Mouse (Mus musculus) embryo, embryonic 11.5 days (tissue): ENCODE measurements around the gene Med29.
A peak's percentile ranks its signal among the peaks of the same experiment; 100 is the strongest.

Experiments used
- DNase-seq: peaks from one replicate; pipeline ENCODE4 v3.0.0-alpha.2; 2012; ENCODE audit warnings: low read depth, low spot score

The Med29 gene

DNA sequence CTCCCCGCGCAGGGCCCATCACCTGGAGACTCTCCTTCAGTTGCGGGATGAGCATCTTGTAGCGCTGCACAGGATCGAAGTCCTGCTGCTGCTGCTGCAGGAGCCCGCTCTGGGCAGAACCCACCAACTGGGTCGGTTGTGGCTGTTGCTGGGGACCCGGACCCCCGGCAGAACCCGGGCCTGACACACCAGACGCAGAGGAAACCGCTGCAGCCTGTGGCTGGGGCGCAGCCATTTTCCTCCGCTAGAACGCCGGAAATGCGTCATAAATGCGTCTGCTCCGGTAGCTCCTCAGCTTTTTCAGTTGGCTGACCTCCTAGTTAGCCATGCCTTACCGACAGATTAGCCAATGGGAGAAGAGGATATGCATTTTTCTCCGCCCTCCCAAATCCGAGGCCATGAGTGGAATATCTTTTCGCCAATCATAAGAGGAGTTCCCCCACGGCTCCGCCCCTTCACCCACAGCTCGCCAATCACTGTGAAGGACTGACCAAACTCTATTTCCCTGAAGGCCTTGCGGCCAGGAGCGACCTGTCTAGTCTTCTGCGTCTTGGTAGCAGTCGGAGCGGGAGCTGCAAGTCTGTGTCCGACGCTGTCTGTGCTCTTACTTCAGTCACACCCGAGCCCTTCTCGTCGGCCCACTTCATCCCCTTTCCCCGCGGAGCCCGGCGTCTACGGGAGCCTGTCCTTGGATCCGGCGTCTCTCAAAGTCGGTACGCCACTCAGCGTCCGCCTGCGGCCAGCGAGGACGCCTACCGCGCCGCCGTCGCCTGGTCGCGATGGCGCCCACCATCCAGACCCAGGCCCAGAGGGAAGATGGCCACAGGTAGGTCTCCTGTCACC lies at the start of gene Med29, which contains the start of gene Paf1:
Gene Med29, minus strand, starts transcription at position 280 of the 843 bp plus-strand sequence.
Gene Paf1, plus strand, starts transcription at position 523 of the 843 bp plus-strand sequence.
- peak; percentile 93 for DNase-seq

DNA sequence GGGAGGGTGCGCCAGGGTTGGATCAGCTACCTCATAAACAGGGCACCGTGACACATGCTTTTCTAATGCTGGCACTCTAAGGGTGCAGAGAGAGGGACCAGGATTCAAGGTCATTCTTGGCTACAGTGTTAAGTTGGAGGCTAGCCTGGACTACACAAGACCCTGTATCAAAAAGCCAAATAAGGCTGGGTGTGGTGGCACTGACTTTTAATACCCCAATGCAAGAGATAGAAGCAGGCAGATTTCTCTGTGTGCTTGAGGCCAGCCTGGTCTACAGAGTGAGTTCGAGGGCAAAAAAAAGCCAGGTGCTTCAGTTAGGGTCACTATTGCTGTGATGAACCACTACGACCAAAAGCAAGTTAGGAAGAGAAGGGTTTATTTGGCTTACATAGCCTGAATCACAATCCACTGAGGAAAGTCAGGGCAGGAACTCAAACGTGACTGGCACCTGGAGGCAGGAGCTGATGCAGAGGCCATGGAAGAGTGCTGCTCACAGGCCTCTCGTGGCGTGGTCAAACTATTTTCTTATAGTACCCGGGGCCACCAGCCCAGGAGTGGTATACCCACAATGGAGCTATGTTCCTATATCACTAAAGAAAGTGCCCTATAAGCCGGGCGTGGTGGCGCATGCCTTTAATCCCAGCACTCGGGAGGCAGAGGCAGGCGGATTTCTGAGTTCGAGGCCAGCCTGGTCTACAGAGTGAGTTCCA lies 49.4 kb upstream of the Med29 start:
- no peak for DNase-seq

DNA sequence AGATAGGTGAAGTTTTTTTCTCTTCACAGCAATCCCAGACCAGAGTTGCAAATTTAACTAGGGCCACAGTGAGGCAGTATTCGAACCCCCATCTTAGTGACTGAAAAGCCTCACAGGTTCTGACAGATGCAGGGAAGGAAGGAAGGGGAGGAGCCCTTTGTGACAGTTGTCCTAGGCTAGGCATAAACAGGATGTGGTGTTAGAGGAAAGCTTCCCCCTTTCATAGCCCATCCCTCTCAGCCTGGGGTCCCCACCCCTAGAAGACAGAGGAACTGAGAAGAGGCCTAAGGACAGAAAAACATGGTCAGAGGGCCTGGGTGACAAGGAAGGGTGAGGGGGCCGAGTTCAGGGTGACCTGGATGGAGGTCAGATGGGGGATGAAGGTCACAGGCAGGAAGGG lies 48.2 kb upstream of the Med29 start:
- no peak for DNase-seq

DNA sequence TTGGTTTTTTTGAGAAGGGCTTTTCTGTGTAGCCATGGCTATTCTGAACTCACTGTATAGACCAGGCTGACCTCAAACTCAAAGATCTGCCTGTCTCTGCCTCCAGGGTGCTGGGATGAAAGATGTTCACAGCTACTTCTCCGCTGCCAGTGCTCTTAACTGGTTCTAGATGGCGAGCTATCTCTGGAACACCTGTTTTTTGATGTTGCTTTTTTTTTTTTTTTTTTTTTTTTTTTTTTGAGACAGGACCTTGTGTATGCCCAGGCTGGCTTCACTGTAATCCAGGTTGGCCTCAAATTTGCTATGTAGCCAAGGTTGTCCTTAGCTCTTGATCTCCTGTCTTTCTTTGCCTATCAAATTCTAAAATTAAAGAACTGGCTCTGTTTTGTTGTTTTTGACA lies 46.3 kb upstream of the Med29 start:
- DNase-seq = no peak

DNA sequence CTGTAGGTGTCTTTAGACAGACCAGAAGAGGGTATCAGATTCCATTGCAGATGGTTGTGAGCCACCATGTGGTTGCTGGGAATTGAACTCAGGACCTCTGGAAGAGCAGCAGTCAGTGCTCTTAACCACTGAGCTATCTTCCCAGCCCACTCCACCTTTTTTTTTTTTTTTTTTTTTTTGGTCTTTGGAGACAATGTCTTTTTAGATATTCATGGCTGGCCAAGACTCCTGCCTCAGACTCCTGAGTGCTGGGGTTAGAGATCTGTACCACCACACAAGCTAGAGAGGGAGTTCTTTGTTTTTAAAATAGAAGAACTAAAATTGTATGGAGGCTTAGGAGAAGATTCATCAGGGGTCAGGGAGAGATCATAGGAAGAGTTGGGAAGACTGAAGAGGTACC lies 45.5 kb upstream of the Med29 start:
- DNase-seq = no peak

- peak; percentile 72 for DNase-seq
These were observed 44.5 kb upstream of the Med29 start, which contains the start of gene Gmfg for GRCm38 (mm10) chr7:28436932-28437570. Gmfg (plus strand) TSS chr7:28437447.

GRCm38 (mm10) chr7:28436271-28436904 lies 43.9 kb upstream of the Med29 start:
- peak; percentile 98 for DNase-seq

DNA sequence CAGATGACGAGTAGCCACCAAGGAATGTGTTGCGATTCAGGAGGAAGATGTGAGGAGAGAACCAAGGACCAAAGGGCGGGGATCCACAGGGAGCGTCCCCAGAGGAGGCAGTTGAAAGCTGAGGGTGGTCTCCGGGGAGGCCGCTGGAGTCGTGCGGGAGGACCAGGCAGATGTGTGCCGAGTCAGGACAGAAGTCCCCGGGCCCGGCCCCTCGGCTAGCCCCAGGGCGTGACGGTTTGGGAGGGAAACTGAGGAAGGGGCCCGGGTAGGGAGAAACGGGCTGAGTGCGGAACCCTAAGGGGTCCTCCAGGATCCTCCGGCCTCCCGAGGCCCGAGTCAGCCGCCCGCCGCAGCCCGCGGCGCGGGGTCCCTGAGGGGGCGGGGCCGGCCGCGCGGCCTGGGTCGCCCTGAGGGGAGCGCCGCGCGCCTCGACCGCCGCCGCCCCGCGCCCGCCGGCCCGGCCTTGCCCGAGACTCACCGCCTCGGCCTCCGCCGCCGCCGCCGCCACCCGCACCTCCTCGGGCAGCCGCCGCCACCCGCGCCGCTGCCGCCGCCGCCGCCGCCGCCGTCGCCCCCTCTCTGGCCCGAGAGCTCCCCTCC lies 43.3 kb upstream of the Med29 start:
- no peak for DNase-seq

GRCm38 (mm10) chr7:28432252-28432651 lies 39.7 kb upstream of the Med29 start:
- DNase-seq = no peak

GRCm38 (mm10) chr7:28430512-28430911 lies 38.0 kb upstream of the Med29 start:
- DNase-seq = no peak

DNA sequence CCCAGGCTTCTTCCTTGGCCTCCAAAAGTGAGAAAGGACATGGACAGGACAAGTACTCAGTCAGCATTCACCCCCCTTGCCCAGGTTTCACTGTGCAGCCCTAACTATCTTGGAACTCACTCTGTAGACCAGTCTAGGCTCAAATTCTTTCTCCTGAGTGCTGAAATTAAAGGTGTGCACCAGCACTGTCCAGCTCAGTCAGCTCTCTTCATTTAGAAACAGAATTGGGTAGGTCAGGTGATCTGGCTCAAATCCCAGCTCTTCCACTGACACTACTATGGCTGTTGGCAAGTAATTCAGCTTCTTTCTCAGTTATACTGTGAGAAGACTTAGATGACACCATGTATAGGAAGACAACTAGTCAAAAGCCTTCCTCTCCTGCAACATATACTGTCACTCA lies 35.2 kb upstream of the Med29 start:
- no peak for DNase-seq

GRCm38 (mm10) chr7:28423018-28423417 lies 30.5 kb upstream of the Med29 start:
- DNase-seq = no peak

DNA sequence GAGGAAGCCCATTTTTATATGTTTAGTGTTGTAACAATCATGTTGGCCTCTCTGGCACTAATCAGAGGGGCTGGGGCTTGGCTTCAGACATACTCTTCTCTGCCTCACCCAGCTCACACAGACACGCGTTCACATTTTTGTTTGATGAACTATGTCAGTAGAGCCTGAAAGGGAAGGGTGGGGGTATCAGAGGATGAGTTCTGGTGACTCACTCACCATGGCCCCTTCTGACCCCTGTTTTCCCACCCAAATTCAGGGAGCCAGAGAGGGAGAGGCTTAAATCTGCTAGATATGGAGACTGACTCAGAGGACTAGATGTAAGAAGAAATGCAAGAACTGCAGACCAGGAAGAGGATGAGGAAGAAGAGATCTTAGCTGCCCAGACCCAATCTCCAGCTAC lies 26.9 kb upstream of the Med29 start:
- no peak for DNase-seq

DNA sequence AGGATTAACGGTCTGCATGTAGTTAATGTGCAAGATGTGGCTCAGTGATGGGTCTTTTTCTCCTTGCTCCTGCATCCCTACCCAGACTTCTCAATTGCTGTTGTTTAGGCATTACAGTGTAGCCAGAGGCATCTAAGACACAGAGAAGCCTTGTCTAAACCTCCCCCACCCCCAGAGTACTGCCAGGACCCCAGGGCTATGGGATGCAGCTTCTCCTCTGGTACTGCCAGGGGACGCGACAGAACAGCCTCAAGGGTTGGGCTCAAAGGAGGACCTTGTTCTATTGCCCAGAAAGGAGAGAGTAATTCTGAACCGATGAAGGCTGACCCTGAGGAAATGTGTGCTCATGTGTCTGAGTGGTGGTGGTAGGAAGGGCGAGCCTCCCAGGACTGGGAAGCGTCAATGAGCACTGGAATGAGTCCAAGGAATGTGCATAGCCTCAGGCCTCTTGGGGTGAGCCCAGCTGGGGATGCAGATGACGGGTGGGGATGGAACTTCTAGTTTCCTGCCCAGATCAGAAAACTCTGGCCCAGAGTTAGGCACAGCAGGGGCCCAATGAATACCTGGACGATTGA lies 25.7 kb upstream of the Med29 start:
- DNase-seq = no peak

DNA sequence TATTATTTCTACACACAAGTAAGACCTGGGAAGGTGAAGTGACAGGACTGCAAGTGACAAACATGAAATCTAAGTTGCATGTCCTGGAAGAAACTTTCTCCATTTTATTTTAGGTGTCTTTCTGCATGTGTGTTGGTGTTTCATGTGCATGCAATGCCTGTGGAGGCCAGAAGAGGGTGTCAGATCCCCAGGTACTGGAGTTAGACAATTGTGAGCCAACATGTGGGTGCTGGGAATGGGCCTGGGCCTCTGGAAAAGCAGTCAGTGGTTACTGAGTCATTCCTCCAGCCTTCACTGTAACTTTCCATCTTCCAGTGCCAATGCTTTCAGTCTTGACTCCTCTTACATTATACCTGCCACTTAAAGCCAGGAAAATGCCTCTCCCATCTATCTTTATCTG lies 24.9 kb upstream of the Med29 start:
- no peak for DNase-seq

DNA sequence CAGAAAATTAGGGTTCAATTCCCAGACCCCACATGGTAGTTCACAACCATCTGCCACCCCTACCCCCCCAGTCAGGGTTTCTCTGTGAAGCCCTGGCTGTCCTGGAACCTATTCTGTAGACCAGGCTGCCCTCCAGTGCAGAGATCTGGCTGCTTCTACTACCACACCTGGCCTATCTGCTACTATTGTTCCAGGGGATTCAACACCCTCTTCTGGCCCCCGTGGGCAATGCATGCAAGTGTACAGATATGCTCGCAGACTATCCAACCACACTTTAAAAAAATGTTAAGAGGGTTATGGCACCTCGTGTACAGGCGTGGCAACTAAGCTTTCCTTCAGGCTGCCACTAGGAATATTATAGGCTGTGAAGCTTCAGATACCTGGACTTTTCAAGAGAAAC lies 20.3 kb upstream of the Med29 start:
- DNase-seq = no peak

DNA sequence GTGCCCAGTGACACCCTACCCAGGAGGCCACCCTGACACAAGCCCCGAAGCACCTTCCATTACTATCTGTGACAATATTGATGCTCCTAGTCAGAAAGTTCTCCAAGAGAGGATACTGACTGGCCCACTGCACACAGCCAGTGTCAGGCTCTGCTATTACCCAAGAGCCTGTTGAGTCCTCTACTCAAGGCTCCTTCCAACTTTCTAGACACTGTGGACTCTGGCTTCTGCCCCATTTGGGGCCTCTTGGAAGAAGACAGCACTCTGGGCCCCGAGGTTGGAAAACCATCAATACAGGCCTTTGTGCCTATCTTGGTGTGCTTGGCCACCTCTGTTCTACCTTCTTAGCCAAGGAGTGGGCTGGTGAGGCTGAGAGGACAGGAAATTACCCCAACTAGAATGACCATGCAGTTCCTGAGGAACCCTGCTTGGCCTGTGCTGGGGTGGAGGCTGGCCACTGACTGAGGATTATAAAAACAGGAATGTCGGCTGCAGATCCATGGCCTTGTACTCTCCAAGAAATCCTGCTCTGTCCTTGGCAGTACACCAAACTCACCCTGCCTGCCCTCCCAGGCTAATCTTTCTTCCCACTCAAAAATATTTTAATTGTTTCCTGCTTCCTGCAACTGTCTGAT lies 18.4 kb upstream of the Med29 start:
- DNase-seq = no peak

DNA sequence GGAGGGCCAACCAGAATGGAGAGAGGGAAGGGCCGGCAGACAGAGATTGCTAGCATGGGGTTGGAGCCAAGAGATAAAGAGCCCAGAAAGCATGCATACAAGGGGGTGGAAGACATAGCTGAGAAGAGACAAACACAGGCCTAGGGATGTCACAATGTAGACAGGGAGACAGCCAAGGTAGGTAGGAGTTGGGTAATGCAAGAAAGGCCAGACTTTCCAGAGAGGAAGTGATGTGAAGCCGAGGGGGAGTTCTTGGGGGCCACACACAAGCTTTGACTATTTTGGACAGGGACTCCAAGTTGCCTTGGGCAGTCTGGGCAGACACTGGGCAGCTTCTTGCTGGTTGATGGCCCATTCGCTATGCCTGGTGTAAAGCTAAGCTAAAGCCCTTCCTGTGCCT lies 9.4 kb upstream of the Med29 start:
- DNase-seq = no peak

- no peak for DNase-seq
These were observed 8.5 kb upstream of the Med29 start for GRCm38 (mm10) chr7:28401030-28401429.

DNA sequence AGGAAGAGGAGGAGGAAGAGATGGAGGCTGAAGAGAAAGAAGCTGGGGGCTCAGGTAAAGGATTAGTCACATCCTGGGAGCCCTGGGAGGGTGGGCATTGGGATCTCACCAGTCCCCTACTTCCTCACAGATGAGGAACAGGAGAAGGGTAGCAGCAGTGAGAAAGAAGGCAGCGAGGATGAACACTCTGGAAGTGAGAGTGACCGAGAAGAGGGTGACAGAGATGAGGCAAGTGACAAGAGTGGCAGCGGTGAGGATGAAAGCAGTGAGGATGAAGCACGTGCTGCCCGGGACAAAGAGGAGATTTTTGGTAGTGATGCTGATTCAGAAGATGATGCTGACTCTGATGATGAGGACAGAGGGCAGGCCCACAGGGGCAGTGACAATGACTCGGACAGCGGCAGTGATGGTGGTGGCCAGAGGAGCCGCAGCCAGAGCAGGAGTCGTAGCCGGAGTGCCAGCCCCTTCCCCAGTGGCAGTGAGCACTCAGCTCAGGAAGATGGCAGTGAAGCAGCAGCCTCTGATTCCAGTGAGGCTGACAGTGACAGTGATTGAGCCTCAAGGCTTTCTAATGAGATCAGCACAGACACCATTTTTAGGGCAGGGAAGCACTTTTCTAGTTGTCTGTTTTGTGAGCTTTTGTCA lies 6.3 kb upstream of the Med29 start:
- DNase-seq = no peak
